Mouse (Mus musculus) heart, embryonic 12.5 days (tissue): Measurements from ENCODE around the gene Fpr1. TPM values are rescaled to one million over a fixed set of nuclear protein-coding genes. Genes with fewer than 3 reads are reported as not detected.
A peak's percentile ranks its signal among the peaks of the same experiment; 100 is the strongest.
"Not testable (repeated sequence)": the region's sequence is repeated elsewhere in the genome, so short reads cannot be mapped to it uniquely, and the experiment has no call there.

Experiments
- ATAC-seq: fragments of 200-750 bp; cut with Nextera tagmentation; 2 replicates; pipeline ENCODE4 v1.8.0; 2017; ENCODE audit warnings: moderate TSS enrichment, moderate library complexity; ENCODE audit not compliant: insufficient number of reproducible peaks, low FRiP score
- H3K27ac ChIP-seq: fragments of 300-500 bp; sonication (generic); 2 replicates; pipeline ENCODE4 v1.5.1; 2016; ENCODE audit warnings: mild to moderate bottlenecking, moderate library complexity; ENCODE audit not compliant: poor library complexity, severe bottlenecking
- H3K27me3 ChIP-seq: fragments of 300-500 bp; sonication (generic); replicated peaks from 2 replicates; pipeline ENCODE4 v1.6.1; 2016; ENCODE audit warnings: mild to moderate bottlenecking, moderate library complexity
- H3K36me3 ChIP-seq: fragments of 300-500 bp; sonication (generic); 2 replicates; pipeline ENCODE4 v1.6.1; 2016; ENCODE audit warnings: mild to moderate bottlenecking, moderate library complexity
- H3K4me1 ChIP-seq: fragments of 300-500 bp; sonication (generic); replicated peaks from 2 replicates; pipeline ENCODE4 v1.6.1; 2016; ENCODE audit warnings: mild to moderate bottlenecking
- H3K4me2 ChIP-seq: fragments of 300-500 bp; sonication (generic); 2 replicates; pipeline ENCODE4 v1.6.1; 2016; ENCODE audit warnings: mild to moderate bottlenecking, moderate library complexity
- H3K4me3 ChIP-seq: fragments of 300-500 bp; sonication (generic); 2 replicates; pipeline ENCODE4 v1.5.1; 2016; ENCODE audit warnings: mild to moderate bottlenecking
- H3K9ac ChIP-seq: fragments of 300-500 bp; sonication (generic); 2 replicates; pipeline ENCODE4 v1.6.1; 2016; ENCODE audit warnings: mild to moderate bottlenecking, moderate library complexity
- H3K9me3 ChIP-seq: fragments of 300-500 bp; sonication (generic); replicated peaks from 2 replicates; pipeline ENCODE4 v1.6.1; 2016; ENCODE audit warnings: mild to moderate bottlenecking, moderate library complexity
- WGBS: fragments of 180-500 bp; shearing (Covaris S2); methylation state at CpG from one replicate; pipeline ENCODE4 v1.1.7; 2016; 5-methylcytosine and 5-hydroxymethylcytosine counted together
- polyA plus RNA-seq: library from polyadenylated mRNA; unstranded; fragments of >200 nt; fragmentation: Nextera tagmentation; extraction: Ambion mirVana; gene quantifications from 2 replicates; pipeline ENCODE4 v1.2.1, GENCODE M21; 2016

The Fpr1 gene
- polyA plus RNA-seq, result not detected in 2 replicates

DNA sequence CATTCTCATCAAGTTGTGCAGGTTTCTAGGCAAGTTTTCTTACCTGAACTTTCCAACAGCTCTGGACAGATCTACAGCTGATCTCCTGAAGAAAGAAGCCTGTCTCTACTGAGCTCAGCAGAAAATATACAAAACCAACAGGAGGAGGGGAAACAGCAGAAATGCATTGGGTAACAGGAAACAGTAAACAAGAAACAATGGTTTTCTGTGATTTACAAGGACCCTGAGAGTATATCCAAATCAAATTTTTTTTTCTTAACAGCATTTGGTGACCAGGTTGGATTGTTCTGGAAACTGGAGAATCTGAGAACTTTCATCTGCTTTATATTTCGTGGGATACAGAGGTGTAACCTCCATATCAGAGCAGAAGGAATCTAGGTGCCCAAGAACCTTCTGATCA is at the start of gene Fpr1:
Gene Fpr1, minus strand, starts transcription at position 101 of the 400 bp plus-strand sequence.
- ATAC-seq, result no peak

DNA sequence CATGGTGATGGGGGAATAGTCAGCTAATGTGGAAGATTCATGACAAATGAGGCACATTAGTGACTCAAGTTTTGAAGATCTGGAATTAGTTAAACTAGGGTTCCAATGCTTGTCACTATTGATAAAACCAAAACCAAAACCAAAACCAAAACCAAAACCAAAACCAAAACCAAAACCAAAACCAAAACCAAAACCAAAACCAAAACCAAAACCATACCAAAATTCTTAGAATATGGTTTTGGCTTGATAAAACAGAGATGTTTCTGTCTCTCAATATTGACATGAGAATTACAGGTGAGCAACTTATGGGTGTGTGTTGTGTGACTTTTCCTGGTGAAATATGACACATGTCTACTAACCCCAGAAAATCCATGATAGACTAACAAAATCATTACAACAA is 34.0 kb upstream of the Fpr1 start:
- H3K27ac ChIP-seq, result no peak overlapping the region
- no peaks in the 10 kb centered on the region for H3K36me3 ChIP-seq
- H3K27me3 ChIP-seq, result no peaks in the 10 kb centered on the region
- no peaks in the 10 kb centered on the region for H3K4me1 ChIP-seq
- H3K9me3 ChIP-seq, result no peaks in the 10 kb centered on the region
- H3K9ac ChIP-seq, result no peak overlapping the region
- H3K4me2 ChIP-seq, result no peak overlapping the region
- no peak for ATAC-seq
- no peak overlapping the region for H3K4me3 ChIP-seq

More for the DNA sequence above, at the start of gene Fpr1:
- H3K4me1 ChIP-seq, result no peaks in the 10 kb centered on the region
- no peak within 1 kb of the TSS for H3K4me2 ChIP-seq
- no peaks in the 10 kb centered on the region for H3K9me3 ChIP-seq
- H3K36me3 ChIP-seq, result no peaks in the 10 kb centered on the region
- H3K27ac ChIP-seq, result no peak within 1 kb of the TSS
- H3K9ac ChIP-seq, result no peak within 1 kb of the TSS
- no peaks in the 10 kb centered on the region for H3K27me3 ChIP-seq
- no peak within 1 kb of the TSS for H3K4me3 ChIP-seq
- 65% methylated on average over 1 of the region's 1 CpGs for WGBS

DNA sequence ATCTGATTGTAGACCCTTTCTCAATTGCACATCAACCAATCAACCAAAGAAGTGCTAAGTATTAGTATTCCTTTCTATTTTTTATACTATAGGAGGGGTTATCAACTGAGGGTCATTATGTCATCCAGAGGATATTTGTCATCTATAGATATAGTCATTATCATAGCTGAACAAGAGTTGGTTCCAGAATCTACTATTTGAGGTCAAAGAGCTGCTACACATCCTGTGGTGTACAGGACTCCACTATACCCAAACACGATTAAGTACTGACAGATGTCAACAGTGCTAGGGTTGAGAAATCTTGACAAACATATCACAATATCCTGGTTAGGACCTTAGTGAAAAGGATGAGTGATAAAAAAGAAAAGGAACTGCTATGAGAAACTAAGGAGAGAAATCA is 33.6 kb upstream of the Fpr1 start:
- ATAC-seq, result no peak

DNA sequence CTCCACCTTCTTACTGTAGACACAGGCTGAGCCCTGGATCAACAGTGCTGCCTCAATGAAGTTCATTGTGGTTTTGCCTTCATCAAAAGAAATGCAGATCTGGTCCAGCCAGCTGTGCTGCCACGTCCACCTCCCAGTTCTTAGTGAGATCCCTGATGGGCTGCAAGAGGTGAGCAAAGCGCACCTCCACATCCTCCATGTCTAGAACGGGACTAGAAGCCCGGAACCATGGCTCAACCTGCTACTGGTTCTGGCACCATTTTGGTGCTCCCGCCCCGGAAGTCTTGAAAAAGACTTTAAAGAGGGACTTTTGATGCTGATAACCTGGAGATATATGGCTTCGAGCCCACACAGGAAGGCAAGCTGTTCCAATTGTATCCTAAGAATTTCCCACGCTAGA is 28.9 kb upstream of the Fpr1 start:
- H3K27ac ChIP-seq, H3K9me3 ChIP-seq, H3K4me2 ChIP-seq, H3K4me1 ChIP-seq, H3K27me3 ChIP-seq, H3K9ac ChIP-seq, ATAC-seq, H3K4me3 ChIP-seq, H3K36me3 ChIP-seq: not testable (repeated sequence)
- 81% methylated on average over 8 of the region's 8 CpGs for WGBS

More for the DNA sequence above, 33.6 kb upstream of the Fpr1 start:
- Histone ChIP-seq H3K27me3 (no peaks in the 10 kb centered on the region), H3K9ac (no peak overlapping the region), H3K4me2 (no peak overlapping the region), H3K4me1 (no peaks in the 10 kb centered on the region), H3K27ac (no peak overlapping the region), H3K9me3 (no peaks in the 10 kb centered on the region), H3K36me3 (no peaks in the 10 kb centered on the region), H3K4me3 (no peak overlapping the region)
- 80% methylated on average over 1 of the region's 1 CpGs for WGBS

DNA sequence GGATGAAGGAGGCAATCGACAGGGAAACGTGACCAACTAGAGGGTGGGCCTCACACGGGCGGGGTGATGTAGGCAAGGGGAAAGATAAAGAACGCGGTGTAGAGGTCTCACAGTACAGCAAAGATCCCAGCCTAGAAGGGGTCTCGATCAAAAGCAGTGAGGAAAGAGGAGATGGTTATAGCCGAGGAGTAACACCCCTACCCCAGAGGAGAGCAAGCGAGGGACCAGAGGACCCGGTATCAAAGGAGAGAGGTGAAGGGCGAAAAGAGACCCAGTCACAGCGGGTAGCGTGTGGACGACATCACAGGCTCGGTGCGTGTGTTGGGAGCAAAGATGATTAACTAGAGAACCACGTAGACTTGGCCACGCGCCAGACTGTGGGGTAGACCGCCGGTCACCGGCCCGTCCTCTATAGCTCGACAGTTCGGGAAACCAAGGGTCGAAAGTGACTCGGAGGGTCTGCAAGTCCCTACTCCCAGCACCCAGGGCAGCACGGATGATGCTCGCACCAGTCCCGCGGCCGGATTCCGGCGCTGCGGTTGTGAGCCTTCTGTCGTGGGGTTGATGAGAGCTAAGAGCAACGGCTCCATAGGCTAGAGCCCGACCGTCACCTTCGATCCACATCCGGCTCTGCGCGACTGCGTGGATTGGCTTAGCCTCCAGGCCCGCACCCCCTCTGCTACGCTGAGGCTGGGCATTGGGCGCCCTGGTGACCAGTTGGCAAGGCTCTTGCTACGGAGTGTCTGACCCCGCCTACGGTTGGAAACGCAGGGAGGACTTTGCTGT is 26.1 kb upstream of the Fpr1 start:
- no peak overlapping the region for H3K27ac ChIP-seq
- H3K27me3 ChIP-seq, result no peaks in the 10 kb centered on the region

DNA sequence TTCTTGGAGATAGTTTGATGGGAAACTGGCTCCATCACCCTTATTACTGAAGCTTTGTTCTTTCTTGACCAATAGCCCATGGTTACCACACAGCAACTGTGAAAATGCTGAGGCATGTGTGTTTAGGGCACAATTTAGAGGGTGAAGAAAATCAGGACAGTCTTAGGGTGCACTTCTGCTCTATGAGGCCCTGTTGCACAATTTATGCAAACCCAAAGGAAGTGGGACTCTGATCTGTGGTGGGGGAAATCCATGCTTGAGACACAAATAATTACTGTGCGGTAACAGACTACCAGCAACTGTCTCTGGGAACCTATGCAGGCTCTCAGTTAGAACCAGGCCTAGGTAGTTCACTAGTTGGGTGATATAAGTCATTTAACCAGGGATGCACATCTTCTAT is 17.0 kb upstream of the Fpr1 start:
- no peaks in the 10 kb centered on the region for H3K9me3 ChIP-seq
- H3K27ac ChIP-seq, result no peak overlapping the region
- H3K9ac ChIP-seq, result no peak overlapping the region
- no peaks in the 10 kb centered on the region for H3K36me3 ChIP-seq
- ATAC-seq, result no peak
- H3K27me3 ChIP-seq, result no peaks in the 10 kb centered on the region
- WGBS, result 85% methylated on average over 1 of the region's 1 CpGs
- no peaks in the 10 kb centered on the region for H3K4me1 ChIP-seq
- H3K4me2 ChIP-seq, result no peak overlapping the region
- no peak overlapping the region for H3K4me3 ChIP-seq

More for the DNA sequence above, 26.1 kb upstream of the Fpr1 start:
- Histone ChIP-seq H3K36me3 (no peaks in the 10 kb centered on the region), H3K9me3 (no peaks in the 10 kb centered on the region; the same call in 1 of the 2 replicates), H3K4me1 (no peaks in the 10 kb centered on the region), H3K4me3 (peak overlapping the region; percentile 56), H3K9ac (peak overlapping the region; percentile 70), H3K4me2 (peak overlapping the region; percentile 79)
- peak; percentile 95 for ATAC-seq
- WGBS, result 11% methylated on average over 51 of the region's 51 CpGs

DNA sequence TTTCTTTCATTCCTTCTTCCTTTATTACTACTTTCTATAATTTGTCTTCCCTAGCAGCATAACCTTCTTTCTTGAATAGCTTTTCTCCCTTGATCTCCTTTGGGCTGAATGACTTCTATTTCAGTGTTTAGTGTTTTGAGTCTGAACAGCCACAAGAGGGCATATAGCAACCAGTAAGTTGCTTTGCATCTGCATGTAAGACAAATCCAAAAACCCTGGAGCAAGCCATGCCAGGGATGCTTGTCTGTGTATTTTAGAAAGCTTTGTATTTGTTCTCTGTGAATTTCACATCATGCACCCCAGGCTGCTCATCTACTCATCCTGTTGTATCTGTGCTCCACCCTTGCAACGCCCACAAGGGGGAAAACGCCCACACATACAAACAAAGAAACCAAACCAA is 15.5 kb upstream of the Fpr1 start:
- Histone ChIP-seq H3K9ac (no peak overlapping the region), H3K9me3 (no peaks in the 10 kb centered on the region), H3K4me1 (no peaks in the 10 kb centered on the region), H3K27me3 (no peaks in the 10 kb centered on the region), H3K36me3 (no peaks in the 10 kb centered on the region), H3K4me2 (no peak overlapping the region), H3K27ac (no peak overlapping the region), H3K4me3 (no peak overlapping the region)
- ATAC-seq, result no peak
- 70% methylated on average over 2 of the region's 2 CpGs for WGBS

DNA sequence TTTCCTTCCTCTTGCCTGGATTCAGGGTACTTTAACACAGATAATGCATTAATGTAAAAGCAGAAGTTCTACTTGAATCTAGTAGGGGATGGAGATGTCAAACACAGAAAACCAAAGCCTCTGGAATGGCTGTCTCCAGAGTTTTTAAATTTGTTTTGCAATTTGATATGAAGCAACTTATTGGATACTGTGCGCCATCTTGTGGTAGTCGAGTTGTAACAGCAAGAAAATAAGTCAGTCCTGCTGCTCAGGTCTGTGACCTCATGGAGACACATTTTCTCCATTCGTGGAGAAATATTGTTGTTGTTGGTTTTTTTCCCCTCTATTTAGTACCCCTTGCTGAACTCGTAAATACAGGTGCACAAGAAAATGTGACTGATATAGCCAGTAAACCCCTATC is 12.3 kb upstream of the Fpr1 start:
- ATAC-seq, result no peak
- Histone ChIP-seq H3K4me3 (no peak overlapping the region), H3K4me1 (no peaks in the 10 kb centered on the region), H3K27ac (no peak overlapping the region), H3K27me3 (no peaks in the 10 kb centered on the region), H3K36me3 (no peaks in the 10 kb centered on the region), H3K4me2 (no peak overlapping the region), H3K9ac (no peak overlapping the region), H3K9me3 (no peaks in the 10 kb centered on the region)
- WGBS, result 2% methylated on average over 4 of the region's 4 CpGs

DNA sequence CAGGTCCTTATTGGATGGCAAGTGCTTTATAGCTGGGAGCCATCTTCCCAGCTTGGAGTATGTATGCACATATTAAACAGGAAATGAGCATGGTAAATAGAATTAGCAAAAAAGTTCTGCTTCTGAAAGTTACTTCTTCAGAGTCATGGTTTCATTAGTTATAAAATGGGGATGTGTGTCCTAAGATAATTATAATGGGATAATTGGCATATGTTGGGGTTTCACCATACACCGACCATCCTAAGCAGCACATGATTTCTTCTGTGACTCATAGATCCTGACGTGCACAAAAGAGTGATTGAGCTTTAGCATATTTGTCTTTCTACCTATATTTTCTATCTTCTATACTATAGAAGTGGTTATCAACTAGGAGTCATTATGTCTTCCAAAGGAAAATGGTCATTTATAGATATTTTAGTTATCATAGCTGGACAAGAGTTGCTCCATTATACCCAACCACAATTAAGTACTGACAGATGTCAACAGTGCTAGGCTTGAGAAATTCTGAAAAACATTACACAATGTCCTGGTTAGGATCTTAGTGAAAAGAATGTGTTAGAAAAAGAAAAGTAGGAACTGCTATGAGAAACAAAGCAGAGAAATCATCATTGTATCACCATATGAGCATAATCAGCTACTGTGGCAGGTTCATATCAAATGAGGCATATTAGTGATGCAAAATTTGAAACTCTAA is 6.1 kb upstream of the Fpr1 start:
- WGBS, result 79% methylated on average over 2 of the region's 2 CpGs

DNA sequence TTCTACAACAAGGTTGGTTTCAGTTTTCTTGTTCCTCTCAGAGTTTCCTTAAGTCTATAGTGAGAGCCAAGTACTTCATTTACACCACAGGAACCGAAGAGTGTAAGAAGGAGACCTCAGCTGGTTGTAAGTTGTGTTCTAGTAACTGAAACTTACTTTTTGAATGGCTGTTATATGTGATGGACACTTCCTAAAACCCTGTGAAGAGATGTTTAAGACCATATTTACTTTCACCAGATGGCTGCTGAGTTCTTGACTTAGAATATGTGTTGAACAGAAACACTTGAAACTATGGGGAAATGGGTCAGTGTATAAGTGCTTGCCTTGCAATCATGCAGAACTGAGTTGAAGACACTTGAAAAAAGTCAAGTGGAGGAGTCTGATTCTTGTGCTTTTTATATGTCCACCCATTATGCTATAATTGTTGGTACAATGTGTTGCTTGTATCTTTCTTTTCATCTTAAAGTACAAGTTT is 4.1 kb upstream of the Fpr1 start, which contains the start of the genes Fpr2 and Fpr3:
Gene Fpr2, plus strand, starts transcription at position 51 of the 475 bp plus-strand sequence.
Gene Fpr3, plus strand, starts transcription at position 79 of the 475 bp plus-strand sequence.
- Histone ChIP-seq H3K4me1 (no peaks in the 10 kb centered on the region), H3K9ac (no peak within 1 kb of the TSS), H3K27ac (no peak within 1 kb of the TSS), H3K9me3 (no peaks in the 10 kb centered on the region), H3K4me2 (no peak within 1 kb of the TSS), H3K36me3 (no peaks in the 10 kb centered on the region), H3K27me3 (no peaks in the 10 kb centered on the region), H3K4me3 (no peak within 1 kb of the TSS)
- no peak for ATAC-seq
- 63% methylated on average over 1 of the region's 1 CpGs for WGBS

More for the DNA sequence above, 6.1 kb upstream of the Fpr1 start:
- no peak for ATAC-seq
- H3K27me3 ChIP-seq, result no peaks in the 10 kb centered on the region
- no peak overlapping the region for H3K4me2 ChIP-seq
- H3K36me3 ChIP-seq, result no peaks in the 10 kb centered on the region
- no peak overlapping the region for H3K9ac ChIP-seq
- no peak overlapping the region for H3K27ac ChIP-seq
- H3K9me3 ChIP-seq, result no peaks in the 10 kb centered on the region
- no peak overlapping the region for H3K4me3 ChIP-seq
- no peaks in the 10 kb centered on the region for H3K4me1 ChIP-seq

DNA sequence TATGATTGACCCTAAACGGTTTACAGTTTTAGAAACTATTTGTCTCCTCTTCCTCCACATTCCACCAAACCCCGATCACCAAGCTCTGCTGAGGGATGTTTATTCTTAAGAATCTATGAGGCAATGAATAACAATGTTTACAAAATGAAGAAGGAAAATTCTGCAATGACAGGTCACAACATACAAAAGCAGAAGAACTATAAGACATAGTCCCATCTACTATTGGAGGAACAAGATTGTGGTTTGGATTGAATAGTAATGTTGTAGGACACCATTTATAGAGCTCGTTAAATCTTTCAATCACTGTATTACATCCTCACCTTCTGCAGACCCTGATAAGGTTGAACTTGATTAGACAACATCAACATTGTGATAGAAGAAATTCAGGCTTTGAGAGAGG is 1.1 kb downstream of the Fpr1 start:
- H3K27me3 ChIP-seq, result no peaks in the 10 kb centered on the region
- ATAC-seq, result no peak
- H3K4me2 ChIP-seq, result no peak overlapping the region
- H3K9ac ChIP-seq, result no peak overlapping the region
- H3K4me1 ChIP-seq, result no peaks in the 10 kb centered on the region
- no peak overlapping the region for H3K27ac ChIP-seq
- WGBS, result 74% methylated on average over 3 of the region's 3 CpGs
- H3K9me3 ChIP-seq, result no peaks in the 10 kb centered on the region
- H3K36me3 ChIP-seq, result no peaks in the 10 kb centered on the region
- H3K4me3 ChIP-seq, result no peak overlapping the region
